Mouse (Mus musculus) hindbrain, embryonic 15.5 days (tissue): Measurements from ENCODE around the gene Kcnt2. TPM values are rescaled to one million over a fixed set of nuclear protein-coding genes. Genes with fewer than 3 reads are reported as not detected.

ENCODE experiments used
- ATAC-seq: fragments of 200-750 bp; cut with Nextera tagmentation; 2 replicates; pipeline ENCODE4 v1.8.0; 2017; ENCODE audit warnings: low read depth, moderate number of reproducible peaks, moderate TSS enrichment; ENCODE audit not compliant: low FRiP score
- H3K27ac ChIP-seq: fragments of 300-500 bp; sonication (generic); replicated peaks from 2 replicates; pipeline ENCODE4 v1.5.1; 2015; ENCODE audit warnings: mild to moderate bottlenecking, inconsistent platforms
- H3K27me3 ChIP-seq: fragments of 300-500 bp; sonication (generic); 2 replicates; pipeline ENCODE4 v1.6.1; 2015; ENCODE audit warnings: control low read depth, inconsistent platforms
- H3K36me3 ChIP-seq: fragments of 300-500 bp; sonication (generic); 2 replicates; pipeline ENCODE4 v1.6.1; 2015; ENCODE audit warnings: control low read depth, inconsistent platforms
- H3K4me1 ChIP-seq: fragments of 300-500 bp; sonication (generic); replicated peaks from 2 replicates; pipeline ENCODE4 v1.6.1; 2015; ENCODE audit warnings: control low read depth, inconsistent platforms
- H3K4me2 ChIP-seq: fragments of 300-500 bp; sonication (generic); 2 replicates; pipeline ENCODE4 v1.6.1; 2015; ENCODE audit warnings: moderate library complexity, mild to moderate bottlenecking, inconsistent platforms
- H3K4me3 ChIP-seq: fragments of 300-500 bp; sonication (generic); 2 replicates; pipeline ENCODE4 v1.5.1; 2015; ENCODE audit warnings: mild to moderate bottlenecking, inconsistent platforms
- H3K9ac ChIP-seq: fragments of 300-500 bp; sonication (generic); 2 replicates; pipeline ENCODE4 v1.6.1; 2015; ENCODE audit warnings: inconsistent platforms
- H3K9me3 ChIP-seq: fragments of 300-500 bp; sonication (generic); 2 replicates; pipeline ENCODE4 v1.6.1; 2016; ENCODE audit warnings: control low read depth, inconsistent platforms
- WGBS: fragments of 180-500 bp; shearing (Covaris S2); methylation state at CpG from one replicate; pipeline ENCODE4 v1.1.7; 2015; 5-methylcytosine and 5-hydroxymethylcytosine counted together
- polyA plus RNA-seq: library from polyadenylated mRNA; unstranded; fragments of >200 nt; fragmentation: Nextera tagmentation; extraction: Ambion mirVana; gene quantifications from 2 replicates; pipeline ENCODE4 v1.2.1, GENCODE M21; 2015

The Kcnt2 gene
- polyA plus RNA-seq, 1 experiment from 2014 or later = 2.8 TPM

DNA sequence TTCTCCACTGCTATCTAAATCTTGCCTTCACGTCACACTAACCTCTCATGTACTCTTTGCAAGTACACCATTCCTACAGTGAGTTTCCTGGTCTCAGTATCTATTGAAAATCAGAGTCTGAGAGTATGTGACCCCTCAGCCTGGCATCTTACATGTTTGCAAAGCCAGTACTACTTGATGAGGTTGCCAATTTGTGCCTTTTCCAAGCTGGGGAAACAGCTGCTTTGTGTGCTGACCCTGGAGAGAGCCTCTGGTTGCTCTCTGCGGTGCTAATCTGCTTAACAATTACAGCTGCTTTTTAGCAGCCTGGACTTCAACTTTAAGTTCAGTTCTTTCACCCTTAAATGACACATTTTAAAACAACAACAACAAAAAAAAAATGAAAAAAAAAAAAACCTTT lies 133.6 kb downstream of the Kcnt2 start:
- no peak overlapping the region for H3K27ac ChIP-seq
- H3K9ac ChIP-seq = no peak overlapping the region
- no peak for ATAC-seq
- no peak overlapping the region for H3K4me2 ChIP-seq
- no peaks in the 10 kb centered on the region for H3K4me1 ChIP-seq
- H3K27me3 ChIP-seq = no peaks in the 10 kb centered on the region
- H3K9me3 ChIP-seq = no peaks in the 10 kb centered on the region
- no peak overlapping the region for H3K4me3 ChIP-seq
- 57% methylated on average over 2 of the region's 2 CpGs for WGBS
- no peaks in the 10 kb centered on the region for H3K36me3 ChIP-seq

DNA sequence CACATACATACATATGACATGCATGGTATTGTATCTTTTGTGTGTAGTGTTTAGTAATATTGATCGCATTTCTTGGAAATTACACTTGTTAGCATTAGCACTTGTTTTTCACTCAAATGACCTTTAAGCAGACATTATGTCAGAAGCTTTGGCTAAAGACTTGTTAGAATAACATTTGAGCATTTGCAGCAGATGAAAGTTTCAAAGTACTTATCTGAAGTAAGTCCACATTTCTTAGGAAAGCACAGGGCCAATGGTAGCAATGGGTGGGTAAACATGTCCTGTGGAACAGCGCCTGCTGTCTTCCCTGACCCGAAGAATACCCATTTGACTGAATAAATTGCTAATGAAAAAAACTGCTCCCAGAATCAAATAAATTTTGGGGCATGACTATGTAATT lies 135.1 kb downstream of the Kcnt2 start:
- no peaks in the 10 kb centered on the region for H3K27me3 ChIP-seq
- H3K36me3 ChIP-seq = no peaks in the 10 kb centered on the region
- H3K4me2 ChIP-seq = no peak overlapping the region
- no peak for ATAC-seq
- no peaks in the 10 kb centered on the region for H3K4me1 ChIP-seq
- no peaks in the 10 kb centered on the region for H3K9me3 ChIP-seq
- 90% methylated on average over 3 of the region's 3 CpGs for WGBS
- H3K4me3 ChIP-seq = no peak overlapping the region
- no peak overlapping the region for H3K9ac ChIP-seq
- H3K27ac ChIP-seq = no peak overlapping the region

DNA sequence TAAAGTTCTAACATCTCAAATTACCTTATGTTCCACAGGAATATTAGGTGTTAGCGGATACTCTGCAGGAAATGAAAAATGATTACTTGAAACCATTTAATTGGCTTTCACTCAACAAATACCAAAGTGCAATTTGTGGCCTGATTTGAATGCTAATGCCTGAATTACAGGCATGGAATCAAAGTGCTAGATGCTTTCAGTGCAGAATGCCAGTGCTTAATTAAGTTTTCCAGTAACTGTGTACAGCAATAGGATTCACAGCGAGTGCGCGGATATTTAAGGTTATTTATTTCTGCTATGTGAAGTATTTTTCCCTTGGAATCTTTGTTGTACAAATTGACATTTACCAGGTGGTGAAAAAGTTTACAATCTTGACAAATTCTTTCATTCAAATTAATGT lies 144.3 kb downstream of the Kcnt2 start:
- Histone ChIP-seq H3K9ac (no peak overlapping the region), H3K4me2 (no peak overlapping the region), H3K36me3 (no peaks in the 10 kb centered on the region), H3K4me1 (no peaks in the 10 kb centered on the region), H3K27me3 (no peaks in the 10 kb centered on the region), H3K9me3 (no peaks in the 10 kb centered on the region), H3K4me3 (no peak overlapping the region), H3K27ac (no peak overlapping the region)
- ATAC-seq = no peak
- 66% methylated on average over 4 of the region's 4 CpGs for WGBS

DNA sequence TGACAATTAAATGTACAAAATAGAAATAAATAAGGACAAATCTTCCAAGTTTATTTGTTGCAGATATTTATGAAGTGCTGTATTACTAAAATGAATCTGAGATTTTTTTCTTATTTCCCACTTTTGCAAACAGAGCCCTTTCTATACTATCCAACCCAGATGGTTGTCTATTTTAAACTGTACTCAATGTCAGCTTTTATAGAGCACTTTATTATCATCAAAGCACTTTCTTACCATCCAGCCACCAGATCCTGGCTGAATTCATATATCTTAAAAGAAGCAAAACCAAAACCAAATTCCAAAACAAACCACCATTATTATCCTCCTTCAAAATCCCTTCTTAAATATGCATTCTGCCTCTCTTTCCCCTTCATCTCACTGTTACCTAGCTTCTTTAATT lies 151.8 kb downstream of the Kcnt2 start:
- Histone ChIP-seq H3K4me1 (no peaks in the 10 kb centered on the region), H3K4me3 (no peak overlapping the region), H3K27me3 (no peaks in the 10 kb centered on the region), H3K4me2 (no peak overlapping the region), H3K27ac (no peak overlapping the region), H3K9ac (no peak overlapping the region), H3K9me3 (no peaks in the 10 kb centered on the region), H3K36me3 (no peaks in the 10 kb centered on the region)
- ATAC-seq = no peak

DNA sequence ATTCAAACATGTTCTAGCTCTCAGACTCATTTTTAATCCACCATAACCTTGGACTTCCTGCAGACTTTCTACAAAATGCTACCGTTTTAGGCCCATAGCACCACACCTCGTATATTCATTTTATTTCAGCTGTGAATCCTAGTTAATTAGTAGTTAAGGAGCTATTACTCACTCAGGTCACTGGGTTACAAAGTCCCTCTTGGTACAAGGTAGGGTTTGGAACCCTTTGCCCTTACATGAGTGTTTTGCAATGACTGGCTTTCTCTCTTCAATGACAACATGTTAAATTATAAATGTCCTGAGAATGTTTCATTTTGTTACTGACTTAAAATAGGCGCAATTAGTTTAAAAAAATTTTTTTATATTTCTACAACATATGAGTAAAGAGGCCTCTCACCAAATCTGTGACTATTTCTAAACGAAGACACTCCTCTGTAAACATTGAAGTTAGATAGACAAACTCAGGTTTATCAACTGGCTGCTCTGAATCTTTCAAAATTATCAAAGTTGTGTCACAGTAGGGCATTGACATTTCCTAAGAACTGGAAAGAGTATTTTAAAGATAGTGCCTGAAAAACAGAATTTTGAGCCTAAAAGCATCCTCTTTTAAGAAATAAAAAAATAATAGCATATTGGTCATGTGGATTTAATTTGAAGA lies 160.8 kb downstream of the Kcnt2 start:
- Histone ChIP-seq H3K4me3 (no peak overlapping the region), H3K9ac (no peak overlapping the region), H3K4me1 (no peaks in the 10 kb centered on the region), H3K27me3 (no peaks in the 10 kb centered on the region), H3K9me3 (no peaks in the 10 kb centered on the region), H3K27ac (no peak overlapping the region), H3K4me2 (no peak overlapping the region), H3K36me3 (no peaks in the 10 kb centered on the region)
- WGBS = 95% methylated on average over 4 of the region's 4 CpGs
- no peak for ATAC-seq

GRCm38 (mm10) chr1:140415761-140416160 lies 169.8 kb downstream of the Kcnt2 start:
- no peak overlapping the region for H3K4me3 ChIP-seq
- H3K27ac ChIP-seq = no peak overlapping the region
- H3K4me1 ChIP-seq = no peaks in the 10 kb centered on the region
- WGBS = 81% methylated on average over 1 of the region's 1 CpGs
- H3K9me3 ChIP-seq = no peaks in the 10 kb centered on the region
- no peak for ATAC-seq
- H3K4me2 ChIP-seq = no peak overlapping the region
- H3K27me3 ChIP-seq = no peaks in the 10 kb centered on the region
- no peaks in the 10 kb centered on the region for H3K36me3 ChIP-seq
- no peak overlapping the region for H3K9ac ChIP-seq

DNA sequence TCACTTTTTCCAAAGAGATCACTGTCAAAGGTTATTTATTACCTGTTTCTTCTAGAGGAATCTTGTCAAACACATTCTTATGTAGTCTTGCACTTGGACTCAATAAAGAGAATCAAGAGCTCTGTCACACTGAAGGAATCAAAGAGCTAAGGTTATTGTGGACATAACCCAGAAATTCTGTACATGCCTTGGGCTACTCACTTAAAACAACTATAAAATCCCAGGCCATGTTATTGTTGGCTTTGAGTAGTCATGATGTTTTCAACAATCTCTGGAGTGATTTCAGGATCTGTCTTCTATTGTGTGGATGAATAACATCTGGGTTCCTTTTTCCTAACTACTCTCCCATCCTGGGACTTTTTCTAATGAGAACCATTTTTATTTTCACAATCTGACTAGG lies 177.0 kb downstream of the Kcnt2 start:
- no peak for ATAC-seq
- H3K27ac ChIP-seq = no peak overlapping the region
- H3K4me3 ChIP-seq = no peak overlapping the region
- no peak overlapping the region for H3K4me2 ChIP-seq
- no peaks in the 10 kb centered on the region for H3K4me1 ChIP-seq
- no peaks in the 10 kb centered on the region for H3K9me3 ChIP-seq
- H3K9ac ChIP-seq = no peak overlapping the region
- no peaks in the 10 kb centered on the region for H3K36me3 ChIP-seq
- no peaks in the 10 kb centered on the region for H3K27me3 ChIP-seq

DNA sequence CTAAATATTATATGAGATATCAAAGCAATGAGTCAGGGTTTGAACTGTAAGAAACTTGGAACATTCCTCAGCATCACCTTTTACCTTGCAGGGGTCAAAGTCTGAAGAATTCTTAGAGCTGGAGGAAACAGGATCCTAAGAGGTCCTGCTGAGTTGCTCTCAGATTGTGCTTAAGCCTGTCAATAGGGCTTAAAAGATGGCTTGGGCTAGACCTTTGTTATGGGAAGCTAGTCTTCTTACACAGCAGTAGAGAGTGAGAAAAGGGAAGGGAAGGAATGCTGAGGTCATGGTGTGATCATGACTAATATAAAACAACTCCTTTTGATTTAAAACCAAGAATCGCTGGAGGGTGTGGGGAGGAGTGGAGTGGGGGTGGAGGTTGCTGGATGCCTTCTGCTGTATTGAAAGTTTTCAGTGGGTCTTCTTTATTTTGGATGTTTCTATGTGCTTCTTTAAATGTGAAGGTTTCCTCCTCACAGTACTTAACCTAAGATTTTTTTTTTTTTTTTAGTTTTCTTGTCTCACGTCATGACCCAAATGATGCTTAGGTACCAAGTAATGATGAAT lies 183.4 kb downstream of the Kcnt2 start:
- no peak overlapping the region for H3K27ac ChIP-seq
- no peak for ATAC-seq
- 33% methylated on average over 2 of the region's 2 CpGs for WGBS
- no peak overlapping the region for H3K4me3 ChIP-seq
- no peaks in the 10 kb centered on the region for H3K9me3 ChIP-seq
- H3K9ac ChIP-seq = no peak overlapping the region
- H3K4me2 ChIP-seq = no peak overlapping the region
- H3K36me3 ChIP-seq = no peaks in the 10 kb centered on the region
- H3K27me3 ChIP-seq = no peaks in the 10 kb centered on the region
- no peaks in the 10 kb centered on the region for H3K4me1 ChIP-seq

DNA sequence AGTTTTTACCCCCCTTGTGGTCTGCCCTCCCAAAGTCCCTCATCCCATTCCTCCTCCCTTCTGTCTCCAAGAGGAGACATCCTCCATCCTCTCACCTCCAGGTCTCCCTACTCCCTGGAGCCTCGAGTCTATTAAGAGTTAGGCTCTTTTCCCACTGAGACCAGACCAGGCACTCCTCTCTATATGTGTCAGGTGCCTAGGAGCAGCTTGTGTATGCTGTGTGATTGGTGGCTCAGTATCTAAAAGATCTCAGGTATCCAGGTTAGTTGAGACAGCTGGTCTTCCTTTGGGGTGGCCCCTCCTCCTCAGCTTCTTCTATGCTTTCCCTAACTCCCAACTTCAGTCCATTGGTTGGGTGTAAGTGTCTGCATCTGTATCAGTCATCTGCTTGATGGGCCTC lies 186.1 kb downstream of the Kcnt2 start:
- Histone ChIP-seq H3K27me3 (no peaks in the 10 kb centered on the region), H3K4me2 (no peak overlapping the region), H3K4me3 (no peak overlapping the region), H3K9me3 (no peaks in the 10 kb centered on the region), H3K27ac (no peak overlapping the region), H3K36me3 (no peaks in the 10 kb centered on the region), H3K9ac (no peak overlapping the region), H3K4me1 (no peaks in the 10 kb centered on the region)
- no peak for ATAC-seq
- 68% methylated on average over 1 of the region's 1 CpGs for WGBS

DNA sequence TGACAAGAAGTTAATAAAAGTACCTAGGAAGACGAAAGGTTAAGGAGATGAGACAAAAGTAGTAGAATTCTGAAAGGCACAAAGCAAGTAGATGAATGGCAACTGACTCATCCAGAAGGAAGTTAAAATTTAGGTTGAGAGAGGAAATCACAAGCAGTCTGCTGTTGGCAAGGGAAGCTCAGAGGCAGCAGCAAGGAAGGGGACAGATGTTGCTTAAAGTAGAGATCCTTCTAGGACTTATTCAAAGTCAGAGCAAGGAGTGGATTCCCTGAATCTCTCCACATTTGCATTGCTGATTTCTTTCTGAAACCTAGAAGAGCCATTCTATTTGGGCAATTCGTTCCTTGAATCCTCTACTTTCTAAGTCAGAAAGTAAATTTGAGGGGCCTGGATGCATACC lies 188.8 kb downstream of the Kcnt2 start:
- no peaks in the 10 kb centered on the region for H3K4me1 ChIP-seq
- no peak overlapping the region for H3K4me3 ChIP-seq
- H3K36me3 ChIP-seq = no peaks in the 10 kb centered on the region
- no peaks in the 10 kb centered on the region for H3K9me3 ChIP-seq
- H3K4me2 ChIP-seq = no peak overlapping the region
- no peak overlapping the region for H3K27ac ChIP-seq
- no peaks in the 10 kb centered on the region for H3K27me3 ChIP-seq
- 81% methylated on average over 2 of the region's 2 CpGs for WGBS
- ATAC-seq = no peak
- no peak overlapping the region for H3K9ac ChIP-seq

DNA sequence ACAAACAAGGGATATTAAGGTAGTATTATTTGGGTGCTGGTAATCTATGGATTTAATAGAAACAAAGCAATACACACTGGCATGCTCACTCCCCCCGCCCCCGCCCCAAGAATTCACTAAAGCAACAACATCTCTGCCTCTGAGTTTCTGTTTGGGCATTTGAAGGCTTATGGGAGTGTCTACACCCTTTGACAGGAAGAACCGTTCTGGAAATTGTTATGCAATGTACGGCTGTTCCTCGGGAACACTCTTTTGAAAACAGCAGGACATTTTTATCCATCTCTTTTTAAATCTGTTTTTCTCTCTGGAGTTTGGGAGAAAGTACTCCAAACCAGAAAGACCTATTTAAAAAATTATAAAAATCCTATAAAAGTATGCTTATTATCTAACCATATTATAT lies 192.2 kb downstream of the Kcnt2 start:
- H3K36me3 ChIP-seq = no peaks in the 10 kb centered on the region
- no peaks in the 10 kb centered on the region for H3K4me1 ChIP-seq
- no peaks in the 10 kb centered on the region for H3K27me3 ChIP-seq
- H3K4me2 ChIP-seq = no peak overlapping the region
- H3K4me3 ChIP-seq = no peak overlapping the region
- H3K9ac ChIP-seq = no peak overlapping the region
- WGBS = 79% methylated on average over 5 of the region's 5 CpGs
- H3K27ac ChIP-seq = no peak overlapping the region
- no peak for ATAC-seq
- no peaks in the 10 kb centered on the region for H3K9me3 ChIP-seq

DNA sequence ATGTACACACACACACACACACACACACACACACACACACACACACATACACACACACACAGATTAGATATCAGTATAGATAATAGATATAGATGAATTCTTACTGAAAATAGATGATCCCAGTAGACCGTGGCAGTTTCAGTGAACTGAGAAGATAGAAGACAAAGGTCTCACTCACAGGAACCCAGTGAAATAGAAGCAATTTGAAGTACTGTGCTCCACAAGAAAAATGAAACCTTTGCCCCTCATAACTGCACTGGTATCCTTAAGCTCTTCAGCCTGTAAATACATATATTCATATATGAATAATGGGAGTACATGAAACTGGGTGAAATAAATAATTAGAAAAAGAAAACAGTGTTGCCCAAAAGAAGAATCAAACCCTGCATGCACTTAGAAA lies 197.9 kb downstream of the Kcnt2 start:
- no peak for ATAC-seq
- no peaks in the 10 kb centered on the region for H3K9me3 ChIP-seq
- H3K36me3 ChIP-seq = no peaks in the 10 kb centered on the region
- no peak overlapping the region for H3K9ac ChIP-seq
- no peaks in the 10 kb centered on the region for H3K27me3 ChIP-seq
- no peaks in the 10 kb centered on the region for H3K4me1 ChIP-seq
- H3K4me3 ChIP-seq = no peak overlapping the region
- WGBS = 79% methylated on average over 1 of the region's 1 CpGs
- no peak overlapping the region for H3K27ac ChIP-seq
- no peak overlapping the region for H3K4me2 ChIP-seq

- Histone ChIP-seq H3K36me3 (no peaks in the 10 kb centered on the region), H3K4me1 (no peaks in the 10 kb centered on the region), H3K27ac (no peak overlapping the region), H3K9me3 (no peaks in the 10 kb centered on the region), H3K4me2 (no peak overlapping the region), H3K9ac (no peak overlapping the region), H3K27me3 (no peaks in the 10 kb centered on the region), H3K4me3 (no peak overlapping the region)
- ATAC-seq = no peak
- WGBS = 87% methylated on average over 5 of the region's 5 CpGs
These were observed 198.4 kb downstream of the Kcnt2 start for GRCm38 (mm10) chr1:140444394-140444793.
